ENCODE assay signal across 12 mouse cellular contexts in genomic region chr14:71200917-71201316, GRCm38 (mm10).
"Had no signal": no experiment of that assay in that cellular context is flagged by ENCODE, and none has a peak within 500 bp of the region (broad histone marks: within the 10 kb centered on the region; RNA-seq: fewer than 3 reads in every experiment).

No protein-coding gene starts in this region.

- H3K4me1 ChIP-seq: lung, embryonic 15.5 days had no signal

- DNase-seq: kidney, adult 18-20 months; kidney, postnatal 10 days; kidney, postnatal 4 days; layer of hippocampus, postnatal 36 days; lung, postnatal 14 days; right cerebral cortex, postnatal 14 days; thymus, postnatal 14 days had no signal

- H3K36me3 ChIP-seq: limb, embryonic 12.5 days; lung, embryonic 15.5 days; midbrain, embryonic 13.5 days had no signal

- H3K9ac ChIP-seq: limb, embryonic 12.5 days; lung, embryonic 15.5 days; midbrain, embryonic 13.5 days had no signal

- H3K9me3 ChIP-seq: limb, embryonic 12.5 days; lung, embryonic 15.5 days; midbrain, embryonic 13.5 days had no signal

- H3K27me3 ChIP-seq: limb, embryonic 12.5 days; lung, embryonic 15.5 days; midbrain, embryonic 13.5 days had no signal

- H3K27ac ChIP-seq: limb, embryonic 12.5 days; lung, embryonic 15.5 days; macrophage; midbrain, embryonic 13.5 days; stomach, postnatal 0 days had no signal

- ATAC-seq: midbrain, embryonic 13.5 days had no signal

- H3K4me3 ChIP-seq: limb, embryonic 12.5 days; lung, embryonic 15.5 days; midbrain, embryonic 13.5 days had no signal

- H3K4me2 ChIP-seq: limb, embryonic 12.5 days; lung, embryonic 15.5 days; midbrain, embryonic 13.5 days had no signal
